Mouse (Mus musculus): ENCODE results near the gene Ache.

- TF ChIP-seq CTCF (conservative IDR thresholded peaks at IDR 0.05; ENCODE audit: low read length) = no peak
- no peak for TF ChIP-seq NANOG (IDR thresholded peaks at IDR 0.05; ENCODE audit: borderline replicate concordance, low read length)
Measured at GRCm38 (mm10) chr5:137317361-137317760, 30.0 kb downstream of the Ache start.

Data from E14TG2a.4 (cell line).